10 mouse cellular contexts compared by ENCODE assay signal in the genomic region with DNA sequence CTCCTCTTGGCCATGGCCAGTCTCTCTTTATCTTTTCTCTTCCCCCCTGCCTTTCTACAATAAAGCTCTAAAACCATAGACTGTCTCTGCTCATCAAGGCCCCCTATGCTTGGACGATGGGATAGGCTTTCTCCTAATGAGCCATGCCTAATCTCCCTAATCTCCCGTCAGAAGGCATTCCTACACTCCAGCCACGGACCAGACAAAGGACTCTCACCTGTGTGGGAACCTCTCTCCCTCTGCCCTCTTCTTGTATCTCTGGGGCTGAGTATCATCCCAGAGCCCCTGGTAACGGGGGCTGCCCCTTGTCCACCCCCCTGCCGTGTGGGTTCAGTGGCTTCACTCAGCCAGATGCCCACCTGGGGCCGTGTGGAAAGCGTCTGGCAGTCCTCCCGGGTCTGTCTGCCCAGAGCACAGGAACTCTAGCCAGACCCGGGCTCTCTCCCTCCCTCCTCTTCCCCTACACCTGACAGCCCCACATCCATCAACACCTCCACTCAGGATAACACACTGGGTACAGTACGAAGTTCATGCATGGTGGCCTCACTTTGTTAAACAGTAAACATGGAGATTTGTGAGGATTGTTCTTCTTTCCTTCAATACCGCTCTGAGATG. TPM values are rescaled to one million over a fixed set of nuclear protein-coding genes. Genes with fewer than 3 reads are reported as not detected.
A peak's percentile ranks its signal among the peaks of the same experiment; 100 is the strongest.
DNase-seq lines count a peak whose midpoint lies in the region; ATAC-seq lines count a peak whose summit lies in the region.
"Had no signal": no experiment of that assay in that cellular context is flagged by ENCODE, and none has a peak within 500 bp of the region (broad histone marks: within the 10 kb centered on the region; RNA-seq: fewer than 3 reads in every experiment).

No protein-coding gene starts in this region.

- peak overlapping the region; percentile 7; the same call in 1 of the 2 replicates for H3K4me2 ChIP-seq in forebrain, embryonic 13.5 days
- no peak overlapping the region for H3K4me2 ChIP-seq in intestine, embryonic 15.5 days (replicated peaks)

- ATAC-seq in cerebellum, adult (ENCODE audit: insufficient number of reproducible peaks, low FRiP score, low TSS enrichment) = no peak
- ATAC-seq in forebrain, embryonic 13.5 days = peak; percentile 38
- ATAC-seq in intestine, embryonic 15.5 days = peak; percentile 36
- ATAC-seq in activated CD4-positive, CD25-positive, alpha-beta regulatory T cell, adult 4 months = no peak

- no peaks in the 10 kb centered on the region for H3K4me1 ChIP-seq in forebrain, embryonic 13.5 days
- H3K4me1 ChIP-seq in intestine, embryonic 15.5 days (replicated peaks) = no peaks in the 10 kb centered on the region
- H3K4me1 ChIP-seq in midbrain, embryonic 10.5 days = peaks cover 14% of the 10 kb centered on the region

- 15% methylated on average over 11 of the region's 11 CpGs for whole genome bisulfite sequencing in forebrain, embryonic 13.5 days
- 10% methylated on average over 11 of the region's 11 CpGs for WGBS in intestine, embryonic 15.5 days
- 19% methylated on average over 11 of the region's 11 CpGs for WGBS in midbrain, embryonic 10.5 days

- H3K9ac ChIP-seq in forebrain, embryonic 13.5 days = no peak overlapping the region
- H3K9ac ChIP-seq in intestine, embryonic 15.5 days = no peak overlapping the region

- peak; percentile 33 to 35 for DNase-seq in cerebellum, postnatal 14 days
- DNase-seq in midbrain, embryonic 10.5 days (ENCODE audit: low spot score) = peak; percentile 15
- DNase-seq in right cerebral cortex, postnatal 14 days = no peak
- DNase-seq in spleen, postnatal 14 days (ENCODE audit: low spot score in 2 of 2) = no peak
- DNase-seq: lung, postnatal 4 days had no signal

- no peaks in the 10 kb centered on the region for H3K36me3 ChIP-seq in forebrain, embryonic 13.5 days (ENCODE audit: poor library complexity, severe bottlenecking)
- no peaks in the 10 kb centered on the region for H3K36me3 ChIP-seq in intestine, embryonic 15.5 days
- 0 out of 2 replicates have a peak, but pooled peaks cover 2% of the 10 kb centered on the region for H3K36me3 ChIP-seq in midbrain, embryonic 10.5 days

- no peak overlapping the region for H3K4me3 ChIP-seq in forebrain, embryonic 13.5 days
- H3K4me3 ChIP-seq in intestine, embryonic 15.5 days (replicated peaks) = no peak overlapping the region
- no peak overlapping the region for H3K4me3 ChIP-seq in midbrain, embryonic 10.5 days
- H3K4me3 ChIP-seq: layer of hippocampus, adult 2 months had no signal

- no peaks in the 10 kb centered on the region for H3K27me3 ChIP-seq in forebrain, embryonic 13.5 days
- H3K27me3 ChIP-seq in intestine, embryonic 15.5 days (replicated peaks) = no peaks in the 10 kb centered on the region
- H3K27me3 ChIP-seq in midbrain, embryonic 10.5 days (ENCODE audit: low read depth, poor library complexity, severe bottlenecking) = no peaks in the 10 kb centered on the region

- H3K9me3 ChIP-seq in forebrain, embryonic 13.5 days (replicated peaks) = no peaks in the 10 kb centered on the region
- H3K9me3 ChIP-seq in intestine, embryonic 15.5 days = no peaks in the 10 kb centered on the region
- H3K9me3 ChIP-seq in midbrain, embryonic 10.5 days (replicated peaks) = no peaks in the 10 kb centered on the region

- no peak overlapping the region for H3K27ac ChIP-seq in forebrain, embryonic 13.5 days
- no peak overlapping the region for H3K27ac ChIP-seq in intestine, embryonic 15.5 days
- H3K27ac ChIP-seq in midbrain, embryonic 10.5 days (replicated peaks) = peak overlapping the region; percentile 39; the same call in 1 of the 2 replicates
- H3K27ac ChIP-seq: layer of hippocampus, adult 2 months had no signal

RNA-seq across cellular contexts. Expression of a gene that starts 37.2 kb away (rescaled TPM):
- 47.4 and 51.2 TPM in 2 replicates for polyA plus RNA-seq in forebrain, embryonic 13.5 days (2015; fragmentation: Nextera tagmentation; extraction: Ambion mirVana)
- 17.9 and 20.0 TPM in 2 replicates for polyA plus RNA-seq in intestine, embryonic 15.5 days (2015; fragmentation: Nextera tagmentation; extraction: Ambion mirVana)
- 39.0 and 39.8 TPM in 2 replicates for polyA plus RNA-seq in midbrain, embryonic 10.5 days (2016; fragmentation: Nextera tagmentation; extraction: Ambion mirVana)
- 10 to 100 TPM; 25.0 to 26.6 TPM for polyA plus RNA-seq in activated CD4-positive, CD25-positive, alpha-beta regulatory T cell, adult 4 months (2017; shearing (Covaris generic))

Comparison
In these comparisons a context has a peak if more than half of its experiments do, and no peak if none do; other contexts are left out.
1. DNase-seq: peak in cerebellum, postnatal 14 days (2 of 2) and midbrain, embryonic 10.5 days (single experiment); none in right cerebral cortex, postnatal 14 days (single experiment) and spleen, postnatal 14 days (0 of 2).
2. ATAC-seq: peak in forebrain, embryonic 13.5 days (single experiment) and intestine, embryonic 15.5 days (single experiment); none in cerebellum, adult (single experiment) and activated CD4-positive, CD25-positive, alpha-beta regulatory T cell, adult 4 months (single experiment).